8 mouse cellular contexts compared by ENCODE assay signal in the genomic region with DNA sequence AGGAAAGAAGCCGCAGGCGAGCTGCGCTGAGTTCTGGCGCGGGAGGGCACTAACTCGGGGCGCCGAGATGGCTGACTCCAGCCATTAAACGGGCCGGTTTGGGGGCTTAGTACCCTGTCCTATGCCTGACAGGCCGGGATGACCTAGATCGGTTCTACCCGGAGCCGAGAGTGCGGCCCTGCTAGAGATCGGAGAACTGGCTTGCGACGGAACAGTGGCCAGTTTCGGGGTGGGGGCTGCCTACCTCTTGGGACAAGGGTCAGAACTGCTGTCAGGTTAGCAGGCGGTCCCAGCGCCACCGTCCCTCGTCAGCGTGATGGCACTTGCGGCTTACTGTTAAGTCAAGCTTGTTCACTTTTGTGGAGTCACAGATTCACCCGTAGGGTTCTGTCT. TPM values are rescaled to one million over a fixed set of nuclear protein-coding genes. Genes with fewer than 3 reads are reported as not detected.
DNase-seq lines count a peak whose midpoint lies in the region; ATAC-seq and TF ChIP-seq lines count a peak whose summit lies in the region.

No protein-coding gene starts in this region.

- intact Hi-C loops in heart, postnatal 36 days (cut with DNase I): loop anchor here (5.0 kb wide), 1 partner anchor 117 kb away; no protein-coding TSS in a partner anchor

- WGBS in heart, postnatal 0 days: under 1% methylated on average over 26 of the region's 26 CpGs
- WGBS in forebrain, embryonic 15.5 days: 0% methylated on average over 26 of the region's 26 CpGs
- WGBS in liver, embryonic 16.5 days (ENCODE audit: insufficient replicate concordance): under 1% methylated on average over 26 of the region's 26 CpGs

- no peaks in the 10 kb centered on the region for H3K9me3 ChIP-seq in heart, postnatal 0 days (replicated peaks; ENCODE audit: control insufficient read depth, low read length)
- H3K9me3 ChIP-seq in forebrain, embryonic 15.5 days: no peaks in the 10 kb centered on the region
- H3K9me3 ChIP-seq in liver, embryonic 16.5 days (replicated peaks; ENCODE audit: control insufficient read depth, low read length): no peaks in the 10 kb centered on the region

- peak overlapping the region; percentile 96 for H3K9ac ChIP-seq in heart, postnatal 0 days (replicated peaks; ENCODE audit: low read depth, low read length)
- peak overlapping the region; percentile 97 for H3K9ac ChIP-seq in forebrain, embryonic 15.5 days (replicated peaks)
- H3K9ac ChIP-seq in liver, embryonic 16.5 days (ENCODE audit: low read depth, low read length): peak overlapping the region; percentile 95

- peaks cover 37% of the 10 kb centered on the region for H3K36me3 ChIP-seq in heart, postnatal 0 days (replicated peaks; ENCODE audit: control insufficient read depth, insufficient read depth, low read length)
- H3K36me3 ChIP-seq in forebrain, embryonic 15.5 days: peaks cover 29% of the 10 kb centered on the region
- peaks cover 30% of the 10 kb centered on the region for H3K36me3 ChIP-seq in liver, embryonic 16.5 days (ENCODE audit: control insufficient read depth, insufficient read depth)

- TF ChIP-seq EP300 in heart, postnatal 0 days (IDR thresholded peaks at IDR 0.05; ENCODE audit: low read depth): no peak

- peak overlapping the region; percentile 97 for H3K27ac ChIP-seq in heart, postnatal 0 days (ENCODE audit: low read depth)
- peak overlapping the region; percentile 95 for H3K27ac ChIP-seq in forebrain, embryonic 15.5 days (replicated peaks)
- H3K27ac ChIP-seq in liver, embryonic 16.5 days (ENCODE audit: low read length): peak overlapping the region; percentile 95

- ATAC-seq in heart, postnatal 0 days (ENCODE audit: insufficient read depth, low read depth): peak; percentile 25
- peak; percentile 60 for ATAC-seq in forebrain, embryonic 15.5 days (replicated peaks)
- ATAC-seq in liver, embryonic 16.5 days (ENCODE audit: low read depth): peak; percentile 4

- peak overlapping the region; percentile 71 for H3K4me2 ChIP-seq in heart, postnatal 0 days (ENCODE audit: low read depth, low read length)
- peak overlapping the region; percentile 94 for H3K4me2 ChIP-seq in forebrain, embryonic 15.5 days (replicated peaks)
- peak overlapping the region; percentile 93 for H3K4me2 ChIP-seq in liver, embryonic 16.5 days (ENCODE audit: low read depth, low read length)

- H3K4me1 ChIP-seq in heart, postnatal 0 days (ENCODE audit: control insufficient read depth, insufficient read depth): peaks cover 21% of the 10 kb centered on the region; the same call in 1 of the 2 replicates
- H3K4me1 ChIP-seq in forebrain, embryonic 15.5 days: peaks cover 36% of the 10 kb centered on the region
- H3K4me1 ChIP-seq in liver, embryonic 16.5 days (ENCODE audit: control insufficient read depth, low read depth, low read length): peaks cover 36% of the 10 kb centered on the region

- no peaks in the 10 kb centered on the region for H3K27me3 ChIP-seq in heart, postnatal 0 days (ENCODE audit: control insufficient read depth, insufficient read depth, low read length)
- H3K27me3 ChIP-seq in forebrain, embryonic 15.5 days: no peaks in the 10 kb centered on the region
- H3K27me3 ChIP-seq in liver, embryonic 16.5 days (ENCODE audit: control insufficient read depth, insufficient read depth, low read depth, low read length): no peaks in the 10 kb centered on the region

- DNase-seq in heart, postnatal 0 days (ENCODE audit: low spot score): no peak
- no peak for DNase-seq in heart, postnatal 36 days
- peak; percentile 38 for DNase-seq in ZHBTc4 (ENCODE audit: low read depth, low spot score)
- no peak for DNase-seq in urinary bladder, adult 2 months (ENCODE audit: low spot score)
- DNase-seq in ovary, postnatal 10 days (ENCODE audit: low spot score): no peak
- DNase-seq in thymus, postnatal 4 days: no peak

- no peak for TF ChIP-seq CTCF in heart, postnatal 0 days (IDR thresholded peaks at IDR 0.05; ENCODE audit: low read depth)

- H3K4me3 ChIP-seq in heart, postnatal 0 days (ENCODE audit: low read depth, low read length): peak overlapping the region; percentile 92
- H3K4me3 ChIP-seq in forebrain, embryonic 15.5 days: peak overlapping the region; percentile 96
- peak overlapping the region; percentile 98 for H3K4me3 ChIP-seq in liver, embryonic 16.5 days (ENCODE audit: low read depth, low read length)

RNA-seq across cellular contexts. Expression of gene Gga3, which starts 0.4 kb away (rescaled TPM):
- total RNA-seq in heart, postnatal 0 days (2014; rRNA removed; ENCODE audit: low replicate concordance): 11.8 and 24.0 TPM in 2 replicates
- polyA plus RNA-seq in heart, postnatal 0 days (2015; fragmentation: Nextera tagmentation; extraction: Ambion mirVana): 7.0 and 7.2 TPM in 2 replicates
- total RNA-seq in heart, postnatal 36 days (2021): 10 to 100 TPM; 18.0 to 21.3 TPM
- polyA plus RNA-seq in forebrain, embryonic 15.5 days (2015; fragmentation: Nextera tagmentation; extraction: Ambion mirVana): 28.1 and 28.2 TPM in 2 replicates
- polyA plus RNA-seq in liver, embryonic 16.5 days (2015; fragmentation: Nextera tagmentation; extraction: Ambion mirVana): 7.9 TPM in 2 replicates
- 25.4 and 27.3 TPM in 2 replicates for polyA plus RNA-seq in urinary bladder, adult 2 months (2012; rRNA removed)

RNA-seq across cellular contexts. Expression of gene Mrps7, which starts 0.6 kb away (rescaled TPM):
- 53.1 and 56.7 TPM in 2 replicates for total RNA-seq in heart, postnatal 0 days (2014; rRNA removed; ENCODE audit: low replicate concordance)
- polyA plus RNA-seq in heart, postnatal 0 days (2015; fragmentation: Nextera tagmentation; extraction: Ambion mirVana): 85.1 and 86.4 TPM in 2 replicates
- 10 to 100 TPM; 80.1 to 85.7 TPM for total RNA-seq in heart, postnatal 36 days (2021)
- 70.3 and 73.6 TPM in 2 replicates for polyA plus RNA-seq in forebrain, embryonic 15.5 days (2015; fragmentation: Nextera tagmentation; extraction: Ambion mirVana)
- polyA plus RNA-seq in liver, embryonic 16.5 days (2015; fragmentation: Nextera tagmentation; extraction: Ambion mirVana): 47.6 and 49.5 TPM in 2 replicates
- 36.1 and 39.5 TPM in 2 replicates for polyA plus RNA-seq in urinary bladder, adult 2 months (2012; rRNA removed)

RNA-seq across cellular contexts. Expression of gene Mif4gd, which starts 8.5 kb away (rescaled TPM):
- total RNA-seq in heart, postnatal 0 days (2014; rRNA removed; ENCODE audit: low replicate concordance): 31.5 and 38.4 TPM in 2 replicates
- polyA plus RNA-seq in heart, postnatal 0 days (2015; fragmentation: Nextera tagmentation; extraction: Ambion mirVana): 34.1 and 34.5 TPM in 2 replicates
- 10 to 100 TPM; 47.3 to 53.8 TPM for total RNA-seq in heart, postnatal 36 days (2021)
- polyA plus RNA-seq in forebrain, embryonic 15.5 days (2015; fragmentation: Nextera tagmentation; extraction: Ambion mirVana): 9.1 and 11.4 TPM in 2 replicates
- 28.4 and 28.6 TPM in 2 replicates for polyA plus RNA-seq in liver, embryonic 16.5 days (2015; fragmentation: Nextera tagmentation; extraction: Ambion mirVana)
- 79.9 and 89.7 TPM in 2 replicates for polyA plus RNA-seq in urinary bladder, adult 2 months (2012; rRNA removed)

RNA-seq across cellular contexts. Expression of gene Slc25a19, which starts 23.8 kb away (rescaled TPM):
- total RNA-seq in heart, postnatal 0 days (2014; rRNA removed; ENCODE audit: low replicate concordance): 25.0 and 35.1 TPM in 2 replicates
- polyA plus RNA-seq in heart, postnatal 0 days (2015; fragmentation: Nextera tagmentation; extraction: Ambion mirVana): 35.0 and 41.0 TPM in 2 replicates
- total RNA-seq in heart, postnatal 36 days (2021): 10 to 100 TPM; 35.5 to 38.8 TPM
- polyA plus RNA-seq in forebrain, embryonic 15.5 days (2015; fragmentation: Nextera tagmentation; extraction: Ambion mirVana): 55.3 and 56.1 TPM in 2 replicates
- 8.7 and 8.8 TPM in 2 replicates for polyA plus RNA-seq in liver, embryonic 16.5 days (2015; fragmentation: Nextera tagmentation; extraction: Ambion mirVana)
- 30.0 and 31.7 TPM in 2 replicates for polyA plus RNA-seq in urinary bladder, adult 2 months (2012; rRNA removed)

RNA-seq across cellular contexts. Expression of gene Nup85, which starts 40.1 kb away (rescaled TPM):
- total RNA-seq in heart, postnatal 0 days (2014; rRNA removed; ENCODE audit: low replicate concordance): 32.3 and 102 TPM in 2 replicates
- 33.9 and 40.8 TPM in 2 replicates for polyA plus RNA-seq in heart, postnatal 0 days (2015; fragmentation: Nextera tagmentation; extraction: Ambion mirVana)
- 10 to 100 TPM; 23.5 to 23.8 TPM for total RNA-seq in heart, postnatal 36 days (2021)
- 127 and 138 TPM in 2 replicates for polyA plus RNA-seq in forebrain, embryonic 15.5 days (2015; fragmentation: Nextera tagmentation; extraction: Ambion mirVana)
- 94.4 and 96.5 TPM in 2 replicates for polyA plus RNA-seq in liver, embryonic 16.5 days (2015; fragmentation: Nextera tagmentation; extraction: Ambion mirVana)
- polyA plus RNA-seq in urinary bladder, adult 2 months (2012; rRNA removed): 54.2 and 77.1 TPM in 2 replicates

Comparison
In these comparisons a context has a peak if more than half of its experiments do, and no peak if none do; other contexts are left out.
1. ATAC-seq: peak in every context shown above with its lines; median percentile 60 in forebrain, embryonic 15.5 days; 25 in heart, postnatal 0 days; 4 in liver, embryonic 16.5 days.